Mouse (Mus musculus): Measurements from ENCODE around the gene Etfa.

Etfa gene

DNA sequence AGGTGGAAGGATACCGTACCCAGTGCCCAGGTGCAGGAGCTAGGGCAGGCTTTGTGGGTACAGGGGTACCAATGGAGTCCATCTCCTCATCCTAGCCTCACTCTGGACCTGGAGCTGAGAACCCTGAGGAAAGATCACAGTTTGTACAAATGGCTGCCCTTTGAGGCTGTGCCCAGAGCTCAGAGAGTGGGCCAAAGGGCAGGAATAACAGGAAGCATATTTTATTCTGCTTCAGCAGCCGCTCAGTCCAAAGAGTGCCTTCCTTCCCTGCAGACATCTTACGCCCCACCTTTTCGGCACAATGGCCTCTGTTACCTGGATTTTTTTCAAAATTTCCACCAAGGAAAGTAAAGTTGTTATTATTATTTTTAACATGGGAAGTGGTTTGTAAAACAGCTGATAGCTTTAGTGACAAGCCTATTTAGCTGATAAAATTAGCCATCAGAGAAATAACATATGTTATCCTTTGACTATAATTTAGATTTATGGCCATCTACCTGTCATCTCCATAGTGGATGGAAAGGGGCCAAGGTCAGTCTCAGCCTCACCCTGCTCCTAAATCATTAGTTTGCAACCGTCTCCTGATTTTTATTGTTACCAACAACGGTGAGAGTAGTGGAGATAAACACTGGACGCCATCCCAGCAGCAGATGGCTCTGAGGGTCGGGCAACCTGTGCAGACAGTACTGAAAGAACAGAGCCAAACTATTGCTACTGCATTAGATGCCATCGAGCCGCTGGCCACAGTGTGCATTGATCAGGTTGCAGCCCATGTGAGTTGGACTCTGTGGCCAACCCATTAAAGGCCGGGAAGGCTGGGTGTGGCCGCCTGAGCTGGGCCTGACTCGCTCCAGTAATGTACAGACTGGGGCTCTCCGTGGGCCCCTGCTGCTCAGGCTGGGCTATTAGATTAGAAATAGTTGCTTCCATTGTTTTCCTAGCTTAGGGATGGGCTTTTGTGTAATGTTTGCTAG lies 88.3 kb downstream of the Etfa start:
- DNase-seq (ENCODE audit: low read depth, low spot score), result no peak

DNA sequence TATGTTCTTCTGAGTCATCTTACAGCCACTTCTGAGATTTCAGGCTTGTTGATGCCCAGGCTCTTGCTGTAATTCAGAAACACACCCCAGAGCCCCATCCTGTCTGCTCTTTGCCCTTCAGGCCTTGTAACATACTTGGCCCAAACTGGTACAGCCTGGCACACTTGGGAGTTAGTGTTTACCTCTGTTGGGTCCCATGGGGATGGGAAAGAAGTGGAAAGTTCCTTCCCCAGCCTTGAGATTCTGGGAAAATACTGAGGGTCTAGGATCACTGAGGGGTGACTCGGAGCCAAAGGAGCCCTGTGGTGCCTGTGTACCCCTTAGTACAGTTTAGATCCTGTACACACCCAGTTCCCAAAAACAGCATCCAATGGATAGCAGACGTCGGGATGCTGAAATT lies 90.3 kb downstream of the Etfa start:
- peak; percentile 28 for DNase-seq (ENCODE audit: low read depth, low spot score)

DNA sequence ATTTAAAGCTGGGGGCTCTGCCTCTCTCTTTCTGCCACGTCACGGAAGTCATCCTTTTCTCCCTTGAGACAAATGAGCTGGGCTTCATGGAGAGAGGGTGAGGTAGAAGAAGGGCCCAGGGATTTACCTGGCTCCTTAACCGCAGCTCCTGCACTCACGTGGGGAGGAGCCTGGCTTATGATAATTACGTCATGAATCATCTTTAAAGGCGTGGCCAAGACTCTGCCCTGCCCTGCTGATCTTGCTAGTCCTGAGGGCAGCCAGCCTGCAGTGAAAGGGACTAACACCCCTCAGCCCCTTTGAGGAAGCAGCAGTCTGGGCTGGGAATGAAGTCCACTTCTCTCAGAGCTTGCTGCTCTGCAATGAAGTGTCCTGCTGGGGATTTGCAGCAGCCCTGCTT lies 100.9 kb downstream of the Etfa start:
- no peak for DNase-seq (ENCODE audit: low read depth, low spot score)

DNA sequence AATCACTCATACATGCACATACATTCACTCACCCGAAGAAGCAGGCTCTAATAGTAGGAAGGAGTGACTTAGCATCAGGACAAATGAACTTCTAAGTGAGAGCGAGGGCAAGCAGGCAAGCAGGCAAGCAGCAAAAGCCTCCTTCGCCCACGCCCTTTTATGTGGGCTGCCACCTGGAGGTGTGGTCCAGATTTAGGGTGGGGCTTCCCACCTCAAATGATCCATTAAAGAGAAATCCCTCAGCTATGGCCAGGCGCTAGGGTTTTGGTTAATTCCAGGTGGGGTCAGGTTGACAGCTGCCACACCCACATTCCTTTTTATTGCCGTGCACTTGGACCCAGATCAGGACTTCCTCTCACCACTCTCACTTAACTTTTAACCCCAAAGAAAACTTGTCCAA lies 101.6 kb downstream of the Etfa start:
- DNase-seq (ENCODE audit: low read depth, low spot score), result no peak

DNA sequence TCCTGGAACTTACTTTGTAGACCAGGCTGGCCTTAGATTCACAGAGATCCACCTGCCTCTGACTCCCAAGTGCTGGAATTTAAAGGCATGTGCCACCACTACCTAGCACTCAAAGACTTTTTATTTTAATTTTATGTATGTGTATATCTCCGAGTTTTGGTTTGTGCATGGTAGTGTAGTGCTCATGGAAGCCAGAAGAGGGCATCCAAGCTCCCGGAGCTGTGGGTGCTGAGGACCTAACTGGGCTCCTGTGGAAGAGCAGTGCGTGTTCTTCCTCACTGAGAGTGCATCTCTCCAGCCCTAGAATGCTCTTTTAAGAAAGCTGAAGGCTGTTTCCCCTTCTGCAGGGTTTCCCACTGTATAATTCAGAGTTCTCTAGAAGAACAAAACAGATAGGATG lies 102.2 kb downstream of the Etfa start:
- DNase-seq (ENCODE audit: low read depth, low spot score), result peak; percentile 20

DNA sequence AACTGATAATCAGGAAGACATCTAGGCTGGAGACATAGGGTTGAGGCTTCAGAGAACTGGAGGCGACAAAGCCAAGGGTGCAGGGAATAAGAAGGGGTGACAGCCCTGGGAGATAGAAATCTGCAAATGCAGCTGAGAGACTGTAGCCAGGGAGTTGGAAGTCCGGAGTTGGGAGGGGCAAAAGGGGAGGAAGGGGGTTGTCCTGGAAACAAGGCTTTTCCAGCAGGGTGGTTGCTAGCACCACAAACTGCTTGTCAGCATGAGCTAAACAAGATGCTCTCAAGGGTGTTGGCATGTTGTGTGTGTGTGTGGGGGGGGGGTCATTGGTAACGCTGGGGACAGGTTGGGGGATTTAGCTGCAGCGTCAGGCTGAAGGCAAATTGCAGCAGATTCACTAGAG lies 103.2 kb downstream of the Etfa start:
- DNase-seq (ENCODE audit: low read depth, low spot score), result no peak

DNA sequence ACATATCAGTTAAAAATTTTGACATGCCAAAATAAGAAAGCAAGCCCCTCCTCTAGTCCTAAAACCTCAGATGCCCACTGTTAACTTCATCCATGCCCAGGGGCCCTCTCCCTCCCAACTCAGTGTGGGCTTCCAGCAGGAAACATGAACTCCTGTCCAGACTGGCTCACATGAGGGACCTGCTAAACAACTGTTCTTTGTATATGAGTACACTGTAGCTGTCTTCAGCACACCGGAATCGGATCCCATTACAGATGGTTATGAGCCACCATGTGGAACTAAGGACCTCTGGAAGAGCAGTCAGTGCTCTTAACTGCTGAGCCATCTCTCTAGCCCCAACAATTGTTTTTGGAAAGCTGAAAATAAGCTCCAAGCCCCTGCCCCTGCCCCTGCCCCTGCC lies 105.3 kb downstream of the Etfa start:
- DNase-seq (ENCODE audit: low read depth, low spot score), result no peak

DNA sequence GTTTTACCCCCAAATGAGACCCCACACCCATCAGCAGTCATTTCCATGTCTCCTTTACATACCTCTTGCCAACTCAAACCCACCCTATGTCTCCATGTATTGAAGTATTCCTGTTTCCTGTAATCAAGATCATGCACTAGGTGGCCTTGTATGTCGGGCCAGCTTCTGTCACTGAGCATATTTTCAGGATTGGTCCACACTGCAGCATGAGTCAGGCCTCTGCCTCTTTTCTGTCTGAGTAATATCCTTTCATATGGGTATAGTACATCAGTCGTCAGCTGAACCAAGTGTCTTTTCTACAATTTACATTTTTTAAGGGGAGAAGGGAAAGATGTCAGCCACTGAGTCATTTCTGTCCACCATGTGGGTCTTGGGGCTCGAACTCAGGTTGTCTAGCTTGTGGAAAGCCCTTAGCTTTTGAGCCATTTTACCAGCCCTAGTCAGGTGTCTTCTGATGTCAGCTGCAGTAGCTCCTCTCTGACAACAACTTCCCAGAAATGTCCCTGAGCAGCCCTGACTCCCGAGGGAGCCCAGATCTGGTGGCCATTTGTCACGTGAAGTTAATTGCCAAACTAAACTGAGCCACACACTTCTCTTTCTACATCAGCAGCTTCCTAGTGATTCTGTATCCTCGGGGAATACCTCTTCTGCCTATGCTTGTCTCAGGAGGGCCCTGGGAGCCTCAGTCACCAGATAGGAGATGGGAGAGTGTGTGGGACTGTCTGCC lies 106.9 kb downstream of the Etfa start:
- DNase-seq (ENCODE audit: low read depth, low spot score), result peak; percentile 50

All from 3T3-L1 (cell line).